Comparison of ENCODE assay signal across 10 mouse cellular contexts in genomic region chr5:49857202-49857601, GRCm38 (mm10).
DNase-seq lines count a peak whose midpoint lies in the region; ATAC-seq and TF ChIP-seq lines count a peak whose summit lies in the region.
"Had no signal": no experiment of that assay in that cellular context is flagged by ENCODE, and none has a peak within 500 bp of the region (broad histone marks: within the 10 kb centered on the region; RNA-seq: fewer than 3 reads in every experiment).

No protein-coding gene starts in this region.

- H3K9me3 ChIP-seq in intestine, postnatal 0 days (ENCODE audit: control insufficient read depth) = no peaks in the 10 kb centered on the region
- no peaks in the 10 kb centered on the region for H3K9me3 ChIP-seq in intestine, embryonic 16.5 days (ENCODE audit: control insufficient read depth, low read length)
- H3K9me3 ChIP-seq in ES-E14 (ENCODE audit: control insufficient read depth, insufficient read depth, low read depth, low read length) = no peaks in the 10 kb centered on the region

- H3K9ac ChIP-seq in intestine, postnatal 0 days (ENCODE audit: low read depth, low read length) = no peak overlapping the region
- no peak overlapping the region for H3K9ac ChIP-seq in intestine, embryonic 16.5 days (ENCODE audit: low read depth, low read length)
- no peak overlapping the region for H3K9ac ChIP-seq in ES-E14 (ENCODE audit: insufficient read depth, low read depth, low read length, poor library complexity, severe bottlenecking)

- DNase-seq in 3T3-L1 (ENCODE audit: low read depth, low spot score) = peak; percentile 65
- peak; percentile 37 for DNase-seq in ES-E14 (ENCODE audit: low read depth, low spot score)
- DNase-seq in embryo, embryonic 10.5 days (ENCODE audit: low spot score) = peak; percentile 22
- DNase-seq in thymus, adult 18-20 months = no peak
- DNase-seq in yolk sac, embryonic 10.5 days (ENCODE audit: low spot score) = no peak
- DNase-seq: layer of hippocampus, postnatal 36 days; thymus, postnatal 25 days had no signal

- peak; percentile 71 for TF ChIP-seq CTCF in intestine, postnatal 0 days (IDR thresholded peaks at IDR 0.05; ENCODE audit: low read depth)

- WGBS in intestine, postnatal 0 days = 34% methylated on average over 1 of the region's 1 CpGs
- 51% methylated on average over 1 of the region's 1 CpGs for WGBS in intestine, embryonic 16.5 days

- H3K27ac ChIP-seq in intestine, postnatal 0 days (ENCODE audit: low read depth, low read length) = no peak overlapping the region
- H3K27ac ChIP-seq in intestine, embryonic 16.5 days (ENCODE audit: low read length) = no peak overlapping the region
- no peak overlapping the region for H3K27ac ChIP-seq in ES-E14 (ENCODE audit: insufficient read depth, low read depth, low read length, poor library complexity, severe bottlenecking)

- in situ Hi-C loops in ES-E14 (cut with MboI; ENCODE audit: low sequenced_read_pairs in 2 of 2, unreplicated experiment in 2 of 2) = no loop called here

- H3K27me3 ChIP-seq in intestine, postnatal 0 days (replicated peaks; ENCODE audit: control insufficient read depth, insufficient read depth, low read length) = no peaks in the 10 kb centered on the region
- H3K27me3 ChIP-seq in intestine, embryonic 16.5 days (replicated peaks; ENCODE audit: control insufficient read depth, insufficient read depth, low read length) = no peaks in the 10 kb centered on the region

- H3K36me3 ChIP-seq in intestine, postnatal 0 days (ENCODE audit: control insufficient read depth, insufficient read depth) = no peaks in the 10 kb centered on the region
- H3K36me3 ChIP-seq in intestine, embryonic 16.5 days (ENCODE audit: control insufficient read depth, insufficient read depth, low read length) = no peaks in the 10 kb centered on the region
- H3K36me3 ChIP-seq in ES-E14 (ENCODE audit: control insufficient read depth, insufficient read depth, low read length, poor library complexity, severe bottlenecking) = no peaks in the 10 kb centered on the region

- no peak overlapping the region for H3K4me3 ChIP-seq in intestine, postnatal 0 days (ENCODE audit: low read depth, low read length)
- H3K4me3 ChIP-seq in intestine, embryonic 16.5 days (ENCODE audit: low read length) = no peak overlapping the region
- no peak overlapping the region for H3K4me3 ChIP-seq in ES-E14 (ENCODE audit: insufficient read depth in 1 of 2, low read depth in 1 of 2, low read length in 2 of 2, poor library complexity in 1 of 2, severe bottlenecking in 1 of 2)

- H3K4me1 ChIP-seq in intestine, postnatal 0 days (replicated peaks; ENCODE audit: control insufficient read depth, insufficient read depth, low read length) = no peaks in the 10 kb centered on the region
- H3K4me1 ChIP-seq in intestine, embryonic 16.5 days (ENCODE audit: control insufficient read depth, insufficient read depth, low read length) = no peaks in the 10 kb centered on the region
- no peaks in the 10 kb centered on the region for H3K4me1 ChIP-seq in ES-E14 (ENCODE audit: control insufficient read depth in 2 of 2, insufficient read depth in 2 of 2, low read length in 2 of 2, poor library complexity in 1 of 2)

- ATAC-seq in intestine, postnatal 0 days = no peak
- ATAC-seq in intestine, embryonic 16.5 days = no peak
- ATAC-seq in erythroblast, adult 5-6 weeks (replicated peaks; ENCODE audit: low FRiP score, poor library complexity, severe bottlenecking) = no peak

- H3K4me2 ChIP-seq in intestine, postnatal 0 days (replicated peaks; ENCODE audit: low read depth) = no peak overlapping the region
- H3K4me2 ChIP-seq in intestine, embryonic 16.5 days (ENCODE audit: low read depth, low read length) = no peak overlapping the region

TF ChIP-seq in ES-E14, 5 proteins besides CTCF, POLR2A, EP300 and RAD21:
- TF ChIP-seq ZC3H11A (IDR thresholded peaks at IDR 0.05; ENCODE audit: borderline replicate concordance, low read depth, low read length) (peak; percentile 61; the same call in 1 of the 2 replicates), MAFK (IDR thresholded peaks at IDR 0.05; ENCODE audit: insufficient read depth, low read depth, low read length) (no peak)

Comparison
In these comparisons a context has a peak if more than half of its experiments do, and no peak if none do; other contexts are left out.
1. DNase-seq: peak in 3T3-L1 (single experiment), ES-E14 (single experiment) and embryo, embryonic 10.5 days (single experiment); none in thymus, adult 18-20 months (0 of 2) and yolk sac, embryonic 10.5 days (single experiment).